Mouse (Mus musculus): ENCODE measurements around the gene Gm49510. TPM values are rescaled to one million over a fixed set of nuclear protein-coding genes. Genes with fewer than 3 reads are reported as not detected.

Gm49510 gene
- polyA plus RNA-seq, 1 experiment: not detected

GRCm38 (mm10) chr15:78896149-78896548 lies 3.3 kb upstream of the Gm49510 start:
- Histone ChIP-seq H3K27ac (ENCODE audit: insufficient read depth, low read depth, low read length) (no peak overlapping the region), H3K4me1 (ENCODE audit: control insufficient read depth, insufficient read depth, low read length) (peaks cover 44% of the 10 kb centered on the region), H3K4me3 (ENCODE audit: insufficient read depth, low read length) (no peak overlapping the region)
- TF ChIP-seq POLR2A (IDR thresholded peaks at IDR 0.05; ENCODE audit: borderline replicate concordance, low read depth, low read length): no peak
- no peak for TF ChIP-seq CTCF (IDR thresholded peaks at IDR 0.05; ENCODE audit: low read depth, low read length)

- H3K27ac ChIP-seq (ENCODE audit: insufficient read depth, low read depth, low read length): no peak overlapping the region
- no peak for TF ChIP-seq CTCF (IDR thresholded peaks at IDR 0.05; ENCODE audit: low read depth, low read length)
- no peak overlapping the region for H3K4me3 ChIP-seq (ENCODE audit: insufficient read depth, low read length)
- peaks cover 47% of the 10 kb centered on the region for H3K4me1 ChIP-seq (ENCODE audit: control insufficient read depth, insufficient read depth, low read length)
Measured at GRCm38 (mm10) chr15:78897488-78897887, 2.0 kb upstream of the Gm49510 start.

- TF ChIP-seq POLR2A (IDR thresholded peaks at IDR 0.05; ENCODE audit: borderline replicate concordance, low read depth, low read length): no peak
- TF ChIP-seq CTCF (IDR thresholded peaks at IDR 0.05; ENCODE audit: low read depth, low read length): no peak
- no peak overlapping the region for H3K27ac ChIP-seq (ENCODE audit: insufficient read depth, low read depth, low read length)
- H3K4me3 ChIP-seq (ENCODE audit: insufficient read depth, low read length): no peak overlapping the region
- peaks cover 48% of the 10 kb centered on the region for H3K4me1 ChIP-seq (ENCODE audit: control insufficient read depth, insufficient read depth, low read length)
Measured at GRCm38 (mm10) chr15:78898507-78899001, 913 bp upstream of the Gm49510 start.

- no peak for TF ChIP-seq CTCF (IDR thresholded peaks at IDR 0.05; ENCODE audit: low read depth, low read length)
- no peak for TF ChIP-seq POLR2A (IDR thresholded peaks at IDR 0.05; ENCODE audit: borderline replicate concordance, low read depth, low read length)
- peak within 1 kb of the TSS; percentile 77 for H3K4me3 ChIP-seq (ENCODE audit: insufficient read depth, low read length)
- peaks cover 34% of the 10 kb centered on the region for H3K4me1 ChIP-seq (ENCODE audit: control insufficient read depth, insufficient read depth, low read length)
- H3K27ac ChIP-seq (ENCODE audit: insufficient read depth, low read depth, low read length): peak within 1 kb of the TSS; percentile 89
Measured at GRCm38 (mm10) chr15:78899740-78900584, 495 bp downstream of the Gm49510 start, which contains the start of gene Sh3bp1. TSS of gene Sh3bp1 (plus strand) at chr15:78899768.

- peaks cover 27% of the 10 kb centered on the region for H3K4me1 ChIP-seq (ENCODE audit: control insufficient read depth, insufficient read depth, low read length)
- peak overlapping the region; percentile 89 for H3K27ac ChIP-seq (ENCODE audit: insufficient read depth, low read depth, low read length)
- no peak for TF ChIP-seq POLR2A (IDR thresholded peaks at IDR 0.05; ENCODE audit: borderline replicate concordance, low read depth, low read length)
- no peak for TF ChIP-seq CTCF (IDR thresholded peaks at IDR 0.05; ENCODE audit: low read depth, low read length)
- H3K4me3 ChIP-seq (ENCODE audit: insufficient read depth, low read length): peak overlapping the region; percentile 77
Measured at GRCm38 (mm10) chr15:78900585-78901421, 1.3 kb downstream of the Gm49510 start.

GRCm38 (mm10) chr15:78901422-78901789 lies 1.9 kb downstream of the Gm49510 start:
- Histone ChIP-seq H3K4me3 (ENCODE audit: insufficient read depth, low read length) (peak overlapping the region; percentile 77; the same call in 1 of the 2 replicates), H3K27ac (ENCODE audit: insufficient read depth, low read depth, low read length) (no peak overlapping the region), H3K4me1 (ENCODE audit: control insufficient read depth, insufficient read depth, low read length) (peaks cover 21% of the 10 kb centered on the region)
- no peak for TF ChIP-seq CTCF (IDR thresholded peaks at IDR 0.05; ENCODE audit: low read depth, low read length)
- no peak for TF ChIP-seq POLR2A (IDR thresholded peaks at IDR 0.05; ENCODE audit: borderline replicate concordance, low read depth, low read length)

- Histone ChIP-seq H3K4me3 (ENCODE audit: insufficient read depth, low read length) (peak overlapping the region; percentile 30; the same call in 1 of the 2 replicates), H3K4me1 (ENCODE audit: control insufficient read depth, insufficient read depth, low read length) (peaks cover 15% of the 10 kb centered on the region), H3K27ac (ENCODE audit: insufficient read depth, low read depth, low read length) (no peak overlapping the region)
- TF ChIP-seq CTCF (IDR thresholded peaks at IDR 0.05; ENCODE audit: low read depth, low read length) (peak; percentile 69), POLR2A (IDR thresholded peaks at IDR 0.05; ENCODE audit: borderline replicate concordance, low read depth, low read length) (no peak)
Measured at GRCm38 (mm10) chr15:78903243-78903642, 3.8 kb downstream of the Gm49510 start.

GRCm38 (mm10) chr15:78908399-78908798 lies 8.9 kb downstream of the Gm49510 start:
- no peak overlapping the region for H3K4me3 ChIP-seq (ENCODE audit: insufficient read depth, low read length)
- 0 out of 2 replicates have a peak, but pooled peaks cover under 1% of the 10 kb centered on the region for H3K4me1 ChIP-seq (ENCODE audit: control insufficient read depth, insufficient read depth, low read length)
- H3K27ac ChIP-seq (ENCODE audit: insufficient read depth, low read depth, low read length): no peak overlapping the region
- no peak for TF ChIP-seq POLR2A (IDR thresholded peaks at IDR 0.05; ENCODE audit: borderline replicate concordance, low read depth, low read length)
- TF ChIP-seq CTCF (IDR thresholded peaks at IDR 0.05; ENCODE audit: low read depth, low read length): no peak

- Histone ChIP-seq H3K27ac (ENCODE audit: insufficient read depth, low read depth, low read length) (no peak overlapping the region), H3K4me3 (ENCODE audit: insufficient read depth, low read length) (no peak overlapping the region), H3K4me1 (ENCODE audit: control insufficient read depth, insufficient read depth, low read length) (no peaks in the 10 kb centered on the region)
Measured at GRCm38 (mm10) chr15:78908982-78909381, 9.5 kb downstream of the Gm49510 start.

More at GRCm38 (mm10) chr15:78908982-78909381, 9.5 kb downstream of the Gm49510 start:
- TF ChIP-seq POLR2A (IDR thresholded peaks at IDR 0.05; ENCODE audit: borderline replicate concordance, low read depth, low read length): no peak
- TF ChIP-seq CTCF (IDR thresholded peaks at IDR 0.05; ENCODE audit: low read depth, low read length): no peak

All from bone marrow macrophage, adult 2 months (primary cell).